Mouse (Mus musculus) E14TG2a.4 (cell line): ENCODE measurements around the gene Tbc1d9b.

Experiments used
- CTCF ChIP-seq: conservative IDR thresholded peaks from 2 replicates; pipeline ENCODE4 v1.5.1; 2014; ENCODE audit warnings: low read length
- NANOG ChIP-seq: IDR thresholded peaks from 2 replicates; pipeline ENCODE4 v1.6.1; 2014; ENCODE audit warnings: borderline replicate concordance, low read length, mixed read lengths
- POU5F1 ChIP-seq: IDR thresholded peaks from 2 replicates; pipeline ENCODE4 v1.6.1; 2014; ENCODE audit warnings: low read length, borderline replicate concordance

GRCm38 (mm10) chr11:50147958-50148476 lies 16.8 kb downstream of the Tbc1d9b start:
- no peak for TF ChIP-seq CTCF
- no peak for TF ChIP-seq POU5F1
- TF ChIP-seq NANOG = no peak
